Mouse (Mus musculus) C2C12 (cell line): ENCODE measurements at regions not wholly inside any gene's neighbourhood (a gene's known extent, or its start where the extent isn't known, plus 50 kb on each side); places are given as distances from the start of the nearest gene placed in this dataset.

ENCODE experiments used
- CTCF ChIP-seq: IDR thresholded peaks from one replicate; pipeline ENCODE4 v1.5.1; 2011; ENCODE audit not compliant: control insufficient read depth, insufficient read depth, insufficient read length
- FOSL1 ChIP-seq: IDR thresholded peaks from one replicate; pipeline ENCODE4 v1.8.0; 2011; ENCODE audit warnings: mild to moderate bottlenecking, low read length; ENCODE audit not compliant: poor library complexity, insufficient read depth, severe bottlenecking
- MYOG ChIP-seq: IDR thresholded peaks from one replicate; pipeline ENCODE4 v1.6.1; 2011; ENCODE audit not compliant: control insufficient read depth, insufficient read length; ENCODE audit errors: extremely low read depth
- USF1 ChIP-seq: IDR thresholded peaks from one replicate; pipeline ENCODE4 v1.6.1; 2011; ENCODE audit warnings: low read depth, mild to moderate bottlenecking, control low read depth, moderate library complexity

DNA sequence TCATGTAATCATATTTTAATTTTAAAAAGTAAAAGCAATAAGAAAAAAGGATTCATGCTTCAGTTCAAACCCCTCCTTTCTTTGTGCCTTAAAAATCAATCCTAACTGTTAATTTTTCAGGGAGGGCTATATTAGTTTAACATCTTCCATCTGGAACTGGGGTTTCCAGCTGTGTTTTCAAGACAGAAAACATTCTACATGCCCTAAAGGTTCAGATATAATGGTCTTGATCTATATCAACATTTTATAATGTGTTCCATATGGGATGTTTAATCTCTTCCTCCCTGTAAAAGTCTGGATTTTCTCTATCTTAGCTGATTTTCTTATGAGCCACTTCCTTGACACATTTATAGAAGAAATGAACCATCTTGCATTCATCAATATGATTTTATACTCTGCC, 205.9 kb upstream of the Grm7 start:
- TF ChIP-seq CTCF (no peak), FOSL1 (no peak), USF1 (no peak), MYOG (no peak)
